Mouse (Mus musculus) thymus, postnatal 36 days (tissue): ENCODE results near the gene Wnk2.
A peak's percentile ranks its signal among the peaks of the same experiment; 100 is the strongest.

Experiments used
- DNase-seq, 2 experiments: peaks; one replicate each; pipeline ENCODE4 v3.0.0; 2022; ENCODE audit warnings: mixed read lengths in 2 of 2

Gene Wnk2

GRCm38 (mm10) chr13:49134491-49134890 lies 13.3 kb downstream of the Wnk2 start:
- no peak for DNase-seq

- no peak for DNase-seq
Measured at GRCm38 (mm10) chr13:49133125-49133524, 14.7 kb downstream of the Wnk2 start.

- peak; percentile 11 to 25 for DNase-seq
Measured at GRCm38 (mm10) chr13:49131946-49132687, 15.7 kb downstream of the Wnk2 start.

GRCm38 (mm10) chr13:49131342-49131855 lies 16.4 kb downstream of the Wnk2 start:
- no peak for DNase-seq

- DNase-seq: no peak
Measured at GRCm38 (mm10) chr13:49129845-49130244, 18.0 kb downstream of the Wnk2 start.

- no peak for DNase-seq
Measured at GRCm38 (mm10) chr13:49129154-49129553, 18.7 kb downstream of the Wnk2 start.

- no peak for DNase-seq
Measured at GRCm38 (mm10) chr13:49127844-49128631, 19.8 kb downstream of the Wnk2 start.

GRCm38 (mm10) chr13:49122106-49122505 lies 25.7 kb downstream of the Wnk2 start:
- DNase-seq: no peak

- no peak for DNase-seq
Measured at GRCm38 (mm10) chr13:49117563-49117962, 30.3 kb downstream of the Wnk2 start.

GRCm38 (mm10) chr13:49114921-49115320 lies 32.9 kb downstream of the Wnk2 start:
- no peak for DNase-seq

GRCm38 (mm10) chr13:49114116-49114515 lies 33.7 kb downstream of the Wnk2 start:
- no peak for DNase-seq

GRCm38 (mm10) chr13:49113345-49113744 lies 34.5 kb downstream of the Wnk2 start:
- DNase-seq: no peak

GRCm38 (mm10) chr13:49112652-49113051 lies 35.2 kb downstream of the Wnk2 start:
- DNase-seq: no peak

GRCm38 (mm10) chr13:49109665-49110064 lies 38.1 kb downstream of the Wnk2 start:
- no peak for DNase-seq

- no peak for DNase-seq
Measured at GRCm38 (mm10) chr13:49108119-49108846, 39.5 kb downstream of the Wnk2 start.

- DNase-seq: no peak
Measured at GRCm38 (mm10) chr13:49103913-49104312, 43.9 kb downstream of the Wnk2 start.

GRCm38 (mm10) chr13:49103235-49103634 lies 44.6 kb downstream of the Wnk2 start:
- no peak for DNase-seq

GRCm38 (mm10) chr13:49100417-49100816 lies 47.4 kb downstream of the Wnk2 start:
- no peak for DNase-seq

- no peak for DNase-seq
Measured at GRCm38 (mm10) chr13:49096826-49097225, 51.0 kb downstream of the Wnk2 start.

GRCm38 (mm10) chr13:49094667-49095066 lies 53.1 kb downstream of the Wnk2 start:
- DNase-seq: peak in 1 of 2 experiments; percentile 43

GRCm38 (mm10) chr13:49093471-49093891 lies 54.3 kb downstream of the Wnk2 start:
- no peak for DNase-seq

- DNase-seq: peak; percentile 27 to 50
Measured at GRCm38 (mm10) chr13:49092596-49092995, 55.2 kb downstream of the Wnk2 start.

GRCm38 (mm10) chr13:49090176-49090575 lies 57.6 kb downstream of the Wnk2 start:
- peak; percentile 47 to 68 for DNase-seq
